In the genomic region with DNA sequence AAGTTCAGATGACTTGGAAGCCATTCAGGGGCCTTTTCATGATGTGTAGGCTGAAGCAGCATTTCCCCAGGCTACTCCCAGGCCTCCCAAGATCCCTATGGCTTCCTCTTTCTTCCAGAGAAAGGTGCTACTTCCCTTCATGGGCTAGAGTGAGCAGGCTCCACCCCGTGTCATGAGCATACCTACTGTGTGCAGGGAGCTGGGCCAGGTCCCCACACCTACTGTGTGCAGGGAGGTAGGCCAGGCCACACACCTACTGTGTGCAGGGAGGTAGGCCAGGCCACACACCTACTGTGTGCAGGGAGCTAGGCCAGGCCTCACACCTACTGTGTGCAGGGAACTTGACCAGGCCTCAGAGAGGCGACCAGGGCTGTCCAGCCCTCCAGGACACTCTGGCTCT, we compare ENCODE assay signal across 1 mouse cellular context.
A peak's percentile ranks its signal among the peaks of the same experiment; 100 is the strongest.
TF ChIP-seq lines count a peak whose summit lies in the region.

No protein-coding gene starts in this region.

TF ChIP-seq in CH12.LX, 34 proteins besides CTCF, POLR2A, EP300 and RAD21 (continued from another document):
- no peak for TF ChIP-seq E2F4 (IDR thresholded peaks at IDR 0.05; ENCODE audit: insufficient replicate concordance, low read depth, low read length)
- TF ChIP-seq ETS1 (conservative IDR thresholded peaks at IDR 0.05; ENCODE audit: low read depth, low read length): no peak
- no peak for TF ChIP-seq SMC3 (IDR thresholded peaks at IDR 0.05; ENCODE audit: low read depth, low read length)
- peak; percentile 81 for TF ChIP-seq ZKSCAN1 (IDR thresholded peaks at IDR 0.05; ENCODE audit: borderline replicate concordance, low read depth, low read length)
- TF ChIP-seq KAT2A (IDR thresholded peaks at IDR 0.05; ENCODE audit: insufficient replicate concordance, low read length): no peak
